19 mouse cellular contexts compared by ENCODE assay signal in genomic region chr1:60649303-60649850, GRCm38 (mm10).
DNase-seq lines count a peak whose midpoint lies in the region; ATAC-seq lines count a peak whose summit lies in the region.
"Had no signal": no experiment of that assay in that cellular context is flagged by ENCODE, and none has a peak within 500 bp of the region (broad histone marks: within the 10 kb centered on the region; RNA-seq: fewer than 3 reads in every experiment).

No protein-coding gene starts in this region.

- no peaks in the 10 kb centered on the region for H3K36me3 ChIP-seq in heart, embryonic 14.5 days (ENCODE audit: control insufficient read depth, insufficient read depth, low read length)
- no peaks in the 10 kb centered on the region for H3K36me3 ChIP-seq in intestine, embryonic 14.5 days (ENCODE audit: control insufficient read depth, insufficient read depth, low read length)
- no peaks in the 10 kb centered on the region for H3K36me3 ChIP-seq in intestine, embryonic 15.5 days
- H3K36me3 ChIP-seq in forebrain, embryonic 12.5 days (replicated peaks), result no peaks in the 10 kb centered on the region
- H3K36me3 ChIP-seq: embryonic facial prominence, embryonic 10.5 days; heart, embryonic 12.5 days had no signal

- ATAC-seq in heart, embryonic 14.5 days (ENCODE audit: insufficient number of reproducible peaks, insufficient read depth, low FRiP score, low read depth), result no peak
- ATAC-seq in intestine, embryonic 14.5 days (replicated peaks; ENCODE audit: low FRiP score, low TSS enrichment, low read depth), result no peak
- no peak for ATAC-seq in intestine, embryonic 15.5 days
- no peak for ATAC-seq in forebrain, embryonic 12.5 days (ENCODE audit: low FRiP score)
- peak; percentile 80 for ATAC-seq in granulocyte monocyte progenitor cell, adult 5-6 weeks (replicated peaks; ENCODE audit: poor library complexity, severe bottlenecking)
- ATAC-seq: midbrain, embryonic 16.5 days had no signal

- intact Hi-C loops in heart, postnatal 25 days (cut with DNase I), result no loop called here

- no peak overlapping the region for H3K4me3 ChIP-seq in heart, embryonic 14.5 days (ENCODE audit: control insufficient read depth in 1 of 2, insufficient read depth in 1 of 2, low read depth in 1 of 2, low read length in 2 of 2)
- H3K4me3 ChIP-seq in intestine, embryonic 14.5 days (ENCODE audit: low read depth, low read length), result no peak overlapping the region
- H3K4me3 ChIP-seq in intestine, embryonic 15.5 days (replicated peaks), result no peak overlapping the region
- H3K4me3 ChIP-seq in forebrain, embryonic 12.5 days (replicated peaks), result no peak overlapping the region
- H3K4me3 ChIP-seq: embryonic facial prominence, embryonic 10.5 days; heart, embryonic 12.5 days; layer of hippocampus, adult 2 months; megakaryocyte, embryonic 14.5 days had no signal

- no peak overlapping the region for H3K4me2 ChIP-seq in heart, embryonic 14.5 days (ENCODE audit: low read length)
- no peak overlapping the region for H3K4me2 ChIP-seq in intestine, embryonic 14.5 days (ENCODE audit: low read length)
- H3K4me2 ChIP-seq in intestine, embryonic 15.5 days (replicated peaks), result no peak overlapping the region
- no peak overlapping the region for H3K4me2 ChIP-seq in forebrain, embryonic 12.5 days
- H3K4me2 ChIP-seq: heart, embryonic 12.5 days had no signal

- no peaks in the 10 kb centered on the region for H3K27me3 ChIP-seq in heart, embryonic 14.5 days (ENCODE audit: control insufficient read depth, insufficient read depth, low read length)
- H3K27me3 ChIP-seq in intestine, embryonic 14.5 days (replicated peaks; ENCODE audit: control insufficient read depth, insufficient read depth, low read length), result no peaks in the 10 kb centered on the region
- no peaks in the 10 kb centered on the region for H3K27me3 ChIP-seq in intestine, embryonic 15.5 days (replicated peaks)
- H3K27me3 ChIP-seq in forebrain, embryonic 12.5 days, result no peaks in the 10 kb centered on the region
- H3K27me3 ChIP-seq: heart, embryonic 12.5 days had no signal

- H3K9me3 ChIP-seq in heart, embryonic 14.5 days (ENCODE audit: control insufficient read depth, low read length), result 0 out of 2 replicates have a peak, but pooled peaks cover 4% of the 10 kb centered on the region
- no peaks in the 10 kb centered on the region for H3K9me3 ChIP-seq in intestine, embryonic 14.5 days (ENCODE audit: control insufficient read depth, low read length)
- H3K9me3 ChIP-seq in intestine, embryonic 15.5 days, result no peaks in the 10 kb centered on the region
- no peaks in the 10 kb centered on the region for H3K9me3 ChIP-seq in forebrain, embryonic 12.5 days
- H3K9me3 ChIP-seq: embryonic facial prominence, embryonic 10.5 days; heart, embryonic 12.5 days had no signal

- no peak overlapping the region for H3K9ac ChIP-seq in heart, embryonic 14.5 days (ENCODE audit: low read length)
- no peak overlapping the region for H3K9ac ChIP-seq in intestine, embryonic 14.5 days (ENCODE audit: low read length)
- H3K9ac ChIP-seq in intestine, embryonic 15.5 days, result no peak overlapping the region
- H3K9ac ChIP-seq in forebrain, embryonic 12.5 days, result no peak overlapping the region
- H3K9ac ChIP-seq: heart, embryonic 12.5 days had no signal

- peak overlapping the region; percentile 52 to 69 for H3K27ac ChIP-seq in heart, embryonic 14.5 days (replicated peaks in 1 of 2; ENCODE audit: control insufficient read depth in 1 of 2, insufficient read depth in 1 of 2, low read depth in 2 of 2, low read length in 2 of 2)
- H3K27ac ChIP-seq in intestine, embryonic 14.5 days (ENCODE audit: low read depth), result no peak overlapping the region
- H3K27ac ChIP-seq in intestine, embryonic 15.5 days, result no peak overlapping the region
- H3K27ac ChIP-seq in forebrain, embryonic 12.5 days, result peak overlapping the region; percentile 48; the same call in 1 of the 2 replicates
- H3K27ac ChIP-seq: embryonic facial prominence, embryonic 10.5 days; layer of hippocampus, adult 2 months; stomach, postnatal 0 days had no signal

- 56% methylated on average over 8 of the region's 8 CpGs for WGBS in heart, embryonic 14.5 days
- WGBS in intestine, embryonic 14.5 days, result 56% methylated on average over 8 of the region's 8 CpGs
- WGBS in intestine, embryonic 15.5 days, result 60% methylated on average over 8 of the region's 8 CpGs
- WGBS in forebrain, embryonic 12.5 days, result 56% methylated on average over 8 of the region's 8 CpGs

- peaks cover 18 to 35% of the 10 kb centered on the region in 2 experiments for H3K4me1 ChIP-seq in heart, embryonic 14.5 days (ENCODE audit: control insufficient read depth in 2 of 2, insufficient read depth in 2 of 2, low read length in 2 of 2)
- no peaks in the 10 kb centered on the region; the same call in 1 of the 2 replicates for H3K4me1 ChIP-seq in intestine, embryonic 14.5 days (replicated peaks; ENCODE audit: control insufficient read depth, insufficient read depth, low read length)
- peaks cover 6% of the 10 kb centered on the region; the same call in 1 of the 2 replicates for H3K4me1 ChIP-seq in intestine, embryonic 15.5 days (replicated peaks)
- peaks cover 16% of the 10 kb centered on the region for H3K4me1 ChIP-seq in forebrain, embryonic 12.5 days
- H3K4me1 ChIP-seq: embryonic facial prominence, embryonic 10.5 days had no signal

- no peak for DNase-seq in heart, postnatal 25 days (ENCODE audit: low spot score)
- peak; percentile 38 for DNase-seq in intestine, embryonic 14.5 days (ENCODE audit: low spot score)
- no peak for DNase-seq in B cell, adult 2 months
- DNase-seq: cerebellum, adult 9-10 months; kidney, postnatal 10 days; left cerebral cortex, postnatal 4 days; liver; retina, postnatal 1 day; right cerebral cortex, postnatal 4 days had no signal

Comparison
In these comparisons a context has a peak if more than half of its experiments do, and no peak if none do; other contexts are left out.
1. H3K27ac ChIP-seq: peak in heart, embryonic 14.5 days (2 of 2) and forebrain, embryonic 12.5 days (single experiment); none in intestine, embryonic 14.5 days (single experiment) and intestine, embryonic 15.5 days (single experiment).